Mouse (Mus musculus) intestine, embryonic 14.5 days (tissue): ENCODE measurements around the gene Bahcc1. TPM values are rescaled to one million over a fixed set of nuclear protein-coding genes. Genes with fewer than 3 reads are reported as not detected.
A peak's percentile ranks its signal among the peaks of the same experiment; 100 is the strongest.

ENCODE experiments used
- ATAC-seq: fragments of 200-750 bp; cut with Nextera tagmentation; replicated peaks from 2 replicates; pipeline ENCODE4 v1.8.0; 2017; ENCODE audit warnings: low read depth, moderate number of reproducible peaks, moderate TSS enrichment, moderate library complexity; ENCODE audit not compliant: low FRiP score, low TSS enrichment
- DNase-seq: peaks from one replicate; pipeline ENCODE4 v3.0.0-alpha.2; 2018; ENCODE audit warnings: low spot score
- H3K27ac ChIP-seq: fragments of 300-500 bp; sonication (generic); 2 replicates; pipeline ENCODE4 v1.5.1; 2014; ENCODE audit warnings: low read depth, mild to moderate bottlenecking, control low read depth
- H3K27me3 ChIP-seq: fragments of 300-500 bp; sonication (generic); replicated peaks from 2 replicates; pipeline ENCODE4 v1.6.1; 2014; ENCODE audit warnings: low read length, control low read depth; ENCODE audit not compliant: control insufficient read depth, insufficient read depth
- H3K36me3 ChIP-seq: fragments of 300-500 bp; sonication (generic); 2 replicates; pipeline ENCODE4 v1.6.1; 2014; ENCODE audit warnings: low read length, control low read depth; ENCODE audit not compliant: control insufficient read depth, insufficient read depth
- H3K4me1 ChIP-seq: fragments of 300-500 bp; sonication (generic); replicated peaks from 2 replicates; pipeline ENCODE4 v1.6.1; 2014; ENCODE audit warnings: low read length, control low read depth, mixed read lengths; ENCODE audit not compliant: control insufficient read depth, insufficient read depth
- H3K4me2 ChIP-seq: fragments of 300-500 bp; sonication (generic); 2 replicates; pipeline ENCODE4 v1.6.1; 2014; ENCODE audit warnings: low read length
- H3K4me3 ChIP-seq: fragments of 300-500 bp; sonication (generic); 2 replicates; pipeline ENCODE4 v1.5.1; 2014; ENCODE audit warnings: low read depth, low read length, control low read depth, mixed read lengths
- H3K9ac ChIP-seq: fragments of 300-500 bp; sonication (generic); 2 replicates; pipeline ENCODE4 v1.6.1; 2014; ENCODE audit warnings: mild to moderate bottlenecking, low read length
- H3K9me3 ChIP-seq: fragments of 300-500 bp; sonication (generic); 2 replicates; pipeline ENCODE4 v1.6.1; 2016; ENCODE audit warnings: low read length, control low read depth; ENCODE audit not compliant: control insufficient read depth
- WGBS: fragments of 180-500 bp; shearing (Covaris S2); extraction: QIAGEN DNeasy Blood & Tissue Kit; methylation state at CpG from one replicate; pipeline ENCODE4 v1.1.7; 2014; 5-methylcytosine and 5-hydroxymethylcytosine counted together
- polyA plus RNA-seq: library from polyadenylated mRNA; unstranded; fragments of >200 nt; fragmentation: Nextera tagmentation; extraction: Ambion mirVana; gene quantifications from 2 replicates; pipeline ENCODE4 v1.2.1, GENCODE M21; 2014

Gene Bahcc1
- polyA plus RNA-seq, 1 experiment from 2014 or later, result 12.7 TPM

- Histone ChIP-seq H3K9ac (0 out of 2 replicates have a peak overlapping the region, but pooled peaks have one; percentile 8), H3K27ac (peak overlapping the region; percentile 39), H3K4me3 (no peak overlapping the region), H3K9me3 (no peaks in the 10 kb centered on the region), H3K4me2 (no peak overlapping the region), H3K27me3 (no peaks in the 10 kb centered on the region), H3K4me1 (peaks cover 63% of the 10 kb centered on the region), H3K36me3 (no peaks in the 10 kb centered on the region)
- DNase-seq (no peak), ATAC-seq (no peak)
- WGBS, result 29% methylated on average over 22 of the region's 22 CpGs
Measured at GRCm38 (mm10) chr11:120242726-120243530, 10.2 kb downstream of the Bahcc1 start.

- DNase-seq (no peak), ATAC-seq (no peak)
- Histone ChIP-seq H3K36me3 (no peaks in the 10 kb centered on the region), H3K9ac (0 out of 2 replicates have a peak overlapping the region, but pooled peaks have one; percentile 8), H3K27me3 (no peaks in the 10 kb centered on the region), H3K4me2 (no peak overlapping the region), H3K4me1 (peaks cover 59% of the 10 kb centered on the region), H3K9me3 (no peaks in the 10 kb centered on the region), H3K27ac (0 out of 2 replicates have a peak overlapping the region, but pooled peaks have one; percentile 39), H3K4me3 (no peak overlapping the region)
- WGBS, result 44% methylated on average over 6 of the region's 6 CpGs
Measured at GRCm38 (mm10) chr11:120243531-120243820, 10.7 kb downstream of the Bahcc1 start.

GRCm38 (mm10) chr11:120248160-120248793, 15.5 kb downstream of the Bahcc1 start:
- Histone ChIP-seq H3K4me3 (no peak overlapping the region), H3K36me3 (no peaks in the 10 kb centered on the region), H3K9me3 (no peaks in the 10 kb centered on the region), H3K4me1 (peaks cover 41% of the 10 kb centered on the region), H3K27me3 (no peaks in the 10 kb centered on the region), H3K9ac (no peak overlapping the region), H3K4me2 (no peak overlapping the region), H3K27ac (no peak overlapping the region)
- DNase-seq (no peak), ATAC-seq (no peak)
- 82% methylated on average over 10 of the region's 10 CpGs for WGBS

- Histone ChIP-seq H3K36me3 (no peaks in the 10 kb centered on the region), H3K27ac (no peak overlapping the region), H3K9ac (no peak overlapping the region), H3K4me3 (no peak overlapping the region), H3K9me3 (no peaks in the 10 kb centered on the region), H3K27me3 (no peaks in the 10 kb centered on the region), H3K4me2 (no peak overlapping the region), H3K4me1 (peaks cover 34% of the 10 kb centered on the region)
- WGBS, result 84% methylated on average over 6 of the region's 6 CpGs
- DNase-seq (no peak), ATAC-seq (no peak)
Measured at GRCm38 (mm10) chr11:120248899-120249298, 16.2 kb downstream of the Bahcc1 start.

- ATAC-seq (no peak), DNase-seq (no peak)
- Histone ChIP-seq H3K4me1 (peaks cover 47% of the 10 kb centered on the region), H3K27ac (no peak overlapping the region), H3K9ac (no peak overlapping the region), H3K27me3 (no peaks in the 10 kb centered on the region), H3K9me3 (no peaks in the 10 kb centered on the region), H3K4me2 (no peak overlapping the region), H3K36me3 (no peaks in the 10 kb centered on the region), H3K4me3 (no peak overlapping the region)
- 78% methylated on average over 18 of the region's 18 CpGs for WGBS
Measured at GRCm38 (mm10) chr11:120250991-120251949, 18.5 kb downstream of the Bahcc1 start.

- H3K4me2 ChIP-seq, result no peak overlapping the region
Measured at GRCm38 (mm10) chr11:120251950-120252308, 19.2 kb downstream of the Bahcc1 start.

GRCm38 (mm10) chr11:120252398-120252797, 19.7 kb downstream of the Bahcc1 start:
- peaks cover 55% of the 10 kb centered on the region for H3K4me1 ChIP-seq
- DNase-seq (no peak), ATAC-seq (0 out of 2 replicates have a peak, but pooled peaks have one; percentile 9)
- no peaks in the 10 kb centered on the region for H3K36me3 ChIP-seq
- 19% methylated on average over 5 of the region's 5 CpGs for WGBS
- peak overlapping the region; percentile 26; the same call in 1 of the 2 replicates for H3K4me2 ChIP-seq
- H3K9ac ChIP-seq, result no peak overlapping the region
- H3K9me3 ChIP-seq, result no peaks in the 10 kb centered on the region
- peak overlapping the region; percentile 47 for H3K27ac ChIP-seq
- H3K27me3 ChIP-seq, result no peaks in the 10 kb centered on the region
- H3K4me3 ChIP-seq, result no peak overlapping the region

More at GRCm38 (mm10) chr11:120251950-120252308, 19.2 kb downstream of the Bahcc1 start:
- Histone ChIP-seq H3K4me3 (no peak overlapping the region), H3K9ac (no peak overlapping the region), H3K27me3 (no peaks in the 10 kb centered on the region), H3K4me1 (peaks cover 53% of the 10 kb centered on the region), H3K27ac (peak overlapping the region; percentile 47; the same call in 1 of the 2 replicates), H3K36me3 (no peaks in the 10 kb centered on the region), H3K9me3 (no peaks in the 10 kb centered on the region)
- ATAC-seq, result no peak
- 46% methylated on average over 6 of the region's 6 CpGs for WGBS
- DNase-seq, result no peak
